Mouse (Mus musculus): ENCODE measurements at regions not wholly inside any gene's neighbourhood (a gene's known extent, or its start where the extent isn't known, plus 50 kb on each side); places are given as distances from the start of the nearest gene placed in this dataset.

GRCm38 (mm10) chr3:156235955-156236354 lies 325.6 kb upstream of the Negr1 start:
- no peak for DNase-seq (ENCODE audit: extremely low spot score in 1 of 2, low spot score in 1 of 2)

- DNase-seq (ENCODE audit: extremely low spot score in 1 of 2, low spot score in 1 of 2): no peak
Measured at GRCm38 (mm10) chr3:156252256-156252861, 309.2 kb upstream of the Negr1 start.

- DNase-seq (ENCODE audit: extremely low spot score in 1 of 2, low spot score in 1 of 2): no peak
Measured at GRCm38 (mm10) chr3:156253172-156253934, 308.2 kb upstream of the Negr1 start.

DNA sequence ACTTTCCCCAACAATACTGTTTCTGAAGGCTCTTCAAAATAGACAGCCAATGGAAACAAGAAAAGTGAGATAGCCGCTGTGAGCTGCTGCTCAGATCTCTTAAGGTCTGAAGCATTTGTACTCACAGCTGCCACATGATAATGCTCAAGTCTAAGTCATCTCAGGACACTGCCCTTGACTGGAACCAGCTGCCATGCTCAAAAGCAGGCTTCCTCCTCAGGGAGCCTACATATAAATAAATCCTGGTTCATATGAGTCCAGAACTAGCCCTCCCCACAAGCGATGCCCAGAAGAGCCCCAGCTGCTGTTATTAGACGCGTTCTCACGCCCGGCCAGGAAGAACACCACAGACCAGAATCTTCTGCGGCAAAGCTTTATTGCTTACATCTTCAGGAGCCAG lies 304.9 kb upstream of the Negr1 start:
- no peak for DNase-seq (ENCODE audit: extremely low spot score in 1 of 2, low spot score in 1 of 2)

DNA sequence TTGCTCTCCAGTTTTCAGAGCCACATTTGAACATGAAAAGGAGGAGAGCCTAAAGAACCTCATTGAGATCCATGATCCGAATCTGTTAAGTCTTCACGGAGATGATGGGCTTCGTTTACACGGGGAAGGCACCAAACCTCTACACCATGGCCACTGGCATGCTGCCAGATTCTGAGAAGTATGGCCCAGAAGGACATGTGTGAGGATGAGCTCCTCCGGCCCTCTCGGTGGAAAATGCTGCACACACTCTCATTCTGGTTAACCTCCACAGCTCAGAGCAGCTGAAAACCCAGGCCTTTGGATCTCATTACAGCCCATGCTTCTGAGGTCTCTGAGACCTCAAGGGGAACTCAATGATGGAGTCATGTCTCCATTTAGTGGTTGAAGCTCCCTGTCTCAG lies 296.9 kb upstream of the Negr1 start:
- DNase-seq (ENCODE audit: extremely low spot score in 1 of 2, low spot score in 1 of 2): no peak

GRCm38 (mm10) chr3:156267727-156268126 lies 293.9 kb upstream of the Negr1 start:
- DNase-seq (ENCODE audit: extremely low spot score in 1 of 2, low spot score in 1 of 2): no peak

GRCm38 (mm10) chr3:156299984-156300770 lies 261.4 kb upstream of the Negr1 start:
- DNase-seq (ENCODE audit: extremely low spot score in 1 of 2, low spot score in 1 of 2): peak; percentile 5 to 49

DNA sequence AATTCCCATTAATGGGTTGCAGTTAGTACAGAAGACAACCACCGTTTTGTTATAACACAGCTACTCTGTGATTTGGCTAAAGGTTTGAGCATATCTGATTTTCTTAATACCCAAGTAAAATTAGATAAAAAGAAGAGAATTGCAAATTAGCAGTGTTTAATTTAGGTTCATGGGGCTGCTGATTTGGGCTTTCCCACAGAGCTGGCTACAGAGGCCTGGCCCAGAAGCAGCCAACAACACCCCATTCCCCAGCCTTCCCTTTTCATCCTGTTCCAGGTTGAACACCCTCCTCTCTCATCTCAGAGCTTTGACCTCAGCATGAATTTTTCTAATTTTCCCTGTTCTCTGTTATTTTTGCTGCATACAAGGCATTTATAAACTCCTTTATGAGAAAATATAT lies 260.3 kb upstream of the Negr1 start:
- no peak for DNase-seq (ENCODE audit: extremely low spot score in 1 of 2, low spot score in 1 of 2)

- DNase-seq (ENCODE audit: extremely low spot score in 1 of 2, low spot score in 1 of 2): no peak
Measured at GRCm38 (mm10) chr3:156301745-156302144, 259.8 kb upstream of the Negr1 start.

- no peak for DNase-seq (ENCODE audit: extremely low spot score in 1 of 2, low spot score in 1 of 2)
Measured at GRCm38 (mm10) chr3:156304174-156304573, 257.4 kb upstream of the Negr1 start.

DNA sequence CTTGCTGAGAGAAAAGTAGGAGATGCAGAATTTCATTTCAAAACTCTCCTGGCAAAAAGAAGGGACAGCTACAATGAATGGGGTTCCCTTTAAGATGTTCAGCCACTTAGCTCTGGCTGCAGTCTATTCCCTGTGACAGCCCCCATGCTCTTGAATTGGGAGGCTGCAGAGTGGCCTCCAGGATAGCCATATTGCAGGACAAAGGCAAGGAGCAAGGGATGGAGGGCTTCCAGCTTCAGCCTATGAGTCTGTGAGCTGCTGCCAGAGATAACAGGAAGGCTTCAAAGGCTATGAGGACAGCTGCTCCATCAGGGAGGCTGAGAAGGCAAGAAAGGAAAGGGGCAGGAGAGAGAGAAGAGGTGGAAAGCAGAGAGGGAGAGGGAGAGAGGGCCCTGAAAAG lies 256.5 kb upstream of the Negr1 start:
- DNase-seq (ENCODE audit: extremely low spot score in 1 of 2, low spot score in 1 of 2): no peak

DNA sequence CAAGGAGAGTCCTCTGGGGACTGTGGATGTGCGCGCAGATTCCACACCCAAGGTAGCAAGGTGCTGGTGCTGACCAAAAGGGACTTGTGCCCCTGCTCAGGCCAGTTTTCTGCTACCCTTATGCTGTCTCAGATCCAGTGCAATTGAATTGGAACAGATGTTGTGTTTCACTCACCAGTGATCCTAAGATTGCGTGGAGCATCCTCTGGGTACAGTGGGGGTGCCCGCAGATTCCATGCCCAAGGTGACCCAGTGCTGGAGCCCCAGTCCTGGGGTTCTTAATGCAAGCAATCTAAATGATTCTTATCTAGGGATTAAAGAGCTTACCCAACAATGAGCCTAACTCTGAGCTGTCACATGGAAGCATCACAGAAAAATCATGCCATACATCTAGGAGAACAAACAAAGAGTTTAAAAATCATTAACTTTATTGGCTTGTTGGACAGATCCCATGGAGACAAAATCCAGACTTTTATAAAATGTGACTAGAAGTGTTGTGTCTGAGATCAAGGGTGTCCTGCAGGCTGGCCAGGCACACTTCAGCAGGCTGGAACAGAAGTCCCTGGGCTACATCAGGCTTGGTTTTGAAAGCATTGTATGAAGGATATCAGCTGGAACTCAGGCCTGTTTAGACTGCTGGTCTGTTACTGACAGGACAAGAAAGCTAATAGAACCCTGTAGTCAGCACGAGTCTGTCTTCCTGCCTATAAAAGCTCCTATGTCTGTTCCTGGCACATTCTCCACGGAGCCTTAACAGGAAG lies 226.4 kb upstream of the Negr1 start:
- DNase-seq (ENCODE audit: extremely low spot score in 1 of 2, low spot score in 1 of 2): no peak

GRCm38 (mm10) chr3:156341484-156341883 lies 220.1 kb upstream of the Negr1 start:
- DNase-seq (ENCODE audit: extremely low spot score in 1 of 2, low spot score in 1 of 2): no peak

GRCm38 (mm10) chr3:156351727-156352126 lies 209.9 kb upstream of the Negr1 start:
- no peak for DNase-seq (ENCODE audit: extremely low spot score in 1 of 2, low spot score in 1 of 2)

DNA sequence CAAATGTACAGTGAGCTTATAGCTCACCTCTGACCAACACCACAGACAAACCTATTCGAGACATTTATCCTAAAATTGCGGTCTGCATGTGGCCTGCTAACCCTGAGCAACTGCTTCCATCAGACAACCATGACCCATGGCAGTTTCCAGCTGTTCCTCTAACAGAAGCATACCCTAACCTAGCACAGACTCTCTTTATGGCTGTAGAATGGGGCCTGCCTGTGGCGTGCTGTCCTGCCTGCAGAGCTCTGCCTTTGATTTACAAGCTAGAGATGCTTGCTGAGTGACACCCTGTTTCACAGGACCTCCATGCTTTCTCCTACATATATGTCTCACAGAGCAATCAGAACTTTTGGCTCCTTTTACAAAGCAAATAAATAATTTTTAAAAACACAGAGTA lies 208.2 kb upstream of the Negr1 start:
- DNase-seq (ENCODE audit: extremely low spot score in 1 of 2, low spot score in 1 of 2): no peak

DNA sequence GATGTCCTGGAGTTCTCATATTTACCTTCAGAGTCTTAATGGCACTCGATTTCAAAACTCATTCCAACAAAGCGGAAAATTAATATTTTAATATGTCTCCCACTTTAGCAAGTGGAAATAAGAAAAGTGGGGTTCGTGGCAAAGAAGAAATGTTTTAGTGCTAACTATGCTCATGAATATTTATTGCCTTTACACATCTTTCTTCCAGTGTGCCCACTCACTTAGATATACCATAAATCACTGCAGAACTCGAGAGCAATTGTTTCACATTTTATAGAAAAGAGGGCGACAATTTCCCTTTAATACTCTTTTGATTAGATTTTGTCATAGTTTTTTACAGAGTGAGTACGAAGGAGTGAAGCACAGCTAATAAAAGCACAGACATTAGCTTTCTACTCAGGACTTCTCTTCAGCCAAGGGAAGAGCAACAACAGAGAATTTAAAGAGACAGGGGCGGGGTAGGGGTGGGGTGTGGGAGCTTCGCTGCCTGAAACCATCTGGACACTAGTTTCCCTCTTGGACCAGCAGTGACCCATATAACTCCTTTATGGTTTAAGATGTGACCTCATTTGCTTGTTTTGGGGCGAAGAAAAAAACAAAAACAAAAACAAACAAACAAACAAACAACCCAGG lies 207.6 kb upstream of the Negr1 start:
- DNase-seq (ENCODE audit: extremely low spot score in 1 of 2, low spot score in 1 of 2): peak in 1 of 2 experiments; percentile 13

DNA sequence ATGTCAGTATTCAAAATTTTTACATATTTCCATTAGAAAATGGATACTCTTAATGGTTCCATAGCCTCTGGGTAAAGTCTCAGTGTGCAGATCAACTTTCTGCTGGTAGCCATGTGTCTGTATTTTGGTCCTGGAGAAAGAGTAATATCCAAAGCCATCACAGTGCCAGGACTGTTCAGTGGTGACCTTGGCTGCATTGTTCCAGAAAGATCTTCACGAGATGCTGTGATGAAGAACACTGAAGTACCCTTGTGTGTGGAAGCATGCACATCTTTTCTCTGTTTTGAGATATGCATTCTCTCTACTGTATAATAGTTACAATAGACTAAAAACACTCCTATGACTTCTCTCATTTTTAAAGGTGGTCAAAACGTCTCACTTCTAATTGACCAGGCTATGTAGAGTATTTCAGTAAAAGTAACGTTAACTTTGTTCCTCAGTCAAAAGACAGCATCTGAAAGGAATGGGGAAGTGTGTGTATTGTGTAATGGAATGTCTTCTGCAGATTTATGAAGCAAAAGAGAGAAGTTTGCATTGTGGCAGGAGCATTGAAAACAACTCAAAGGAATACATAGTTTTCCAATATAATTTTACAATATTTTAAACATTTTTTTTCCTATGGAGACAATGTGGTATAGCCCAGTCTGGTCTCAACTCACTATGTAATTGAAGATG lies 192.8 kb upstream of the Negr1 start:
- DNase-seq (ENCODE audit: extremely low spot score in 1 of 2, low spot score in 1 of 2): no peak

DNA sequence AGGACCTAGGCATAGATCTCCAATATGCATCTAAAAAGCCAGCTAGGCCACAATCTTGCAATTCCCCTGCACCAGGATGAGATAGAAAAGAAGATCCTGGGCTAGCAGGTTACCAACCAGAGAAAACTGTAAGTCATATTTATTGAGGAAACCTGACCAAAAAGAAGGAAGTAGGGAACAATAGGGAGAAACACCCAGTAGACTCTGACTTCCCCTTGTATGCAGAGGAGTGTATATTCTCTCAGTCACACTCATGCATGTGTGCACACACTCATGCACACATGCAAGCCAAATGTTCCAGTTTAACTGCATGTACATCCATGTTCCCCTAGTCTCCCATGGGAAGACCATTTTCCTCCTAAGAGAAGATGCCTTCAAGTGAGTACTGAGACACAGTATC lies 184.9 kb upstream of the Negr1 start:
- no peak for DNase-seq (ENCODE audit: extremely low spot score in 1 of 2, low spot score in 1 of 2)

- no peak for DNase-seq (ENCODE audit: extremely low spot score in 1 of 2, low spot score in 1 of 2)
Measured at GRCm38 (mm10) chr3:156382919-156383318, 178.7 kb upstream of the Negr1 start.

GRCm38 (mm10) chr3:156406136-156406535 lies 155.5 kb upstream of the Negr1 start:
- no peak for DNase-seq (ENCODE audit: extremely low spot score in 1 of 2, low spot score in 1 of 2)

Data from frontal cortex, adult 2 months (tissue).